Mouse (Mus musculus) intestine, postnatal 0 days (tissue): ENCODE data around the gene Fam129b. TPM values are rescaled to one million over a fixed set of nuclear protein-coding genes. Genes with fewer than 3 reads are reported as not detected.
A peak's percentile ranks its signal among the peaks of the same experiment; 100 is the strongest.

Experiments
- ATAC-seq: fragments of 200-750 bp; cut with Nextera tagmentation; 2 replicates; pipeline ENCODE4 v1.8.0; 2017; ENCODE audit warnings: mild to moderate bottlenecking, moderate TSS enrichment, moderate library complexity
- H3K27ac ChIP-seq: fragments of 300-500 bp; sonication (generic); 2 replicates; pipeline ENCODE4 v1.5.1; 2014; ENCODE audit warnings: mild to moderate bottlenecking, low read depth, low read length, moderate library complexity
- H3K27me3 ChIP-seq: fragments of 300-500 bp; sonication (generic); replicated peaks from 2 replicates; pipeline ENCODE4 v1.6.1; 2014; ENCODE audit warnings: low read length, mixed read lengths; ENCODE audit not compliant: control insufficient read depth, insufficient read depth
- H3K36me3 ChIP-seq: fragments of 300-500 bp; sonication (generic); 2 replicates; pipeline ENCODE4 v1.6.1; 2014; ENCODE audit warnings: mild to moderate bottlenecking, moderate library complexity; ENCODE audit not compliant: control insufficient read depth, insufficient read depth
- H3K4me1 ChIP-seq: fragments of 300-500 bp; sonication (generic); replicated peaks from 2 replicates; pipeline ENCODE4 v1.6.1; 2014; ENCODE audit warnings: antibody characterized with exemption, low read length, mixed read lengths; ENCODE audit not compliant: control insufficient read depth, insufficient read depth
- H3K4me2 ChIP-seq: fragments of 300-500 bp; sonication (generic); replicated peaks from 2 replicates; pipeline ENCODE4 v1.6.1; 2014; ENCODE audit warnings: low read depth, mild to moderate bottlenecking, moderate library complexity
- H3K4me3 ChIP-seq: fragments of 300-500 bp; sonication (generic); 2 replicates; pipeline ENCODE4 v1.5.1; 2014; ENCODE audit warnings: low read depth, low read length
- H3K9ac ChIP-seq: fragments of 300-500 bp; sonication (generic); 2 replicates; pipeline ENCODE4 v1.6.1; 2014; ENCODE audit warnings: mild to moderate bottlenecking, low read depth, low read length
- H3K9me3 ChIP-seq: fragments of 300-500 bp; sonication (generic); 2 replicates; pipeline ENCODE4 v1.6.1; 2016; ENCODE audit warnings: mixed run types; ENCODE audit not compliant: control insufficient read depth
- CTCF ChIP-seq: sonication (generic); IDR thresholded peaks from 2 replicates; pipeline ENCODE4 v1.5.1; 2016; ENCODE audit warnings: low read depth, mild to moderate bottlenecking, control low read depth, antibody characterized with exemption, moderate library complexity
- WGBS: fragments of 180-500 bp; shearing (Covaris S2); extraction: QIAGEN DNeasy Blood & Tissue Kit; methylation state at CpG from one replicate; pipeline ENCODE4 v1.1.7; 2014; 5-methylcytosine and 5-hydroxymethylcytosine counted together
- polyA plus RNA-seq: library from polyadenylated mRNA; unstranded; fragments of >200 nt; fragmentation: Nextera tagmentation; extraction: Ambion mirVana; gene quantifications from 2 replicates; pipeline ENCODE4 v1.2.1, GENCODE M21; 2015

Fam129b gene
- polyA plus RNA-seq, 1 experiment from 2014 or later: 15.3 TPM

DNA sequence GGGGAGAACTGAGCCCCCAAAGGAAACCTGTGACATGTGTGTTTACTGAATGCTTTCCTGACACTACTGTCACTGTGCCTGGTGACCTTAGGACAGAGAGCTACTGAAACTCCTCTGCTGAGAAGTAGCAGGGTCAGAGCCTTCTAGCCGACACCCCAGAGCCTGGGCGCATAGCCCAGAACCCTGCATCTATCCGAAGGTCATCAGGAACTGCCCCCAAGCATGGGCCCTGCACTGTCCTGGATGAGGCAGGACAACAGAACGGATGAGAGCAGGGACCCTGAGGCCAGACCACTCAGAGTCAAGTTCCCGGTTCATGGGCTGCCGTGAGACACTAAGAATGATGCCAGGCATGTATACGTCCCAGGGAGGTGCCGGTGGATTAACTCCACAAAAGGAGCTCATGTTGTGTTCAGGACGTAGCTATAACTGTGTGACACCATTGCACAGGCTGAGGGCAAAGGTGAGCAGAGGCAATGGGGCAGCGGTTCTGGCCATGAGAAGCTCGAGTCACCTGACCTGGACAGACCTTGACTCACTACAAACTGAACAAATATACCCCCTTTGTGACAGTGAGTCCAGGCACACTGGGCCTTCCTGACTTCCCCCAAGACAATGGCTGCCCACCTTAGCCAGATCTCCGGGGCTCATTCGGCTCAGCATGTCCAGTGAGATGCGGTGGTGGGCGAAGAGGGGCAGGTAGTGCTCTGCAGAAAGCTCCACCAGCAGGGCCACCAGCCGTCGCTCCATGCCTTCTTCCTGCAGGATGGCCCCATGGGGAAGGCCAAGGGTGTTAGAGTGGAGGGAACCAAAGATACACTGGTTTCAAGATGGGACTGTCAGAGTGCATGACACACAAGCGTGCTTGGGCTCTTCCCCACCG, 53.3 kb downstream of the Fam129b start:
- H3K36me3 ChIP-seq: peaks cover 37% of the 10 kb centered on the region
- H3K9me3 ChIP-seq: no peaks in the 10 kb centered on the region
- no peak overlapping the region for H3K27ac ChIP-seq
- H3K4me3 ChIP-seq: no peak overlapping the region
- H3K4me1 ChIP-seq: no peaks in the 10 kb centered on the region
- no peak for ATAC-seq
- H3K9ac ChIP-seq: no peak overlapping the region
- H3K4me2 ChIP-seq: no peak overlapping the region
- no peaks in the 10 kb centered on the region for H3K27me3 ChIP-seq
- TF ChIP-seq CTCF: no peak
- 84% methylated on average over 19 of the region's 19 CpGs for WGBS

DNA sequence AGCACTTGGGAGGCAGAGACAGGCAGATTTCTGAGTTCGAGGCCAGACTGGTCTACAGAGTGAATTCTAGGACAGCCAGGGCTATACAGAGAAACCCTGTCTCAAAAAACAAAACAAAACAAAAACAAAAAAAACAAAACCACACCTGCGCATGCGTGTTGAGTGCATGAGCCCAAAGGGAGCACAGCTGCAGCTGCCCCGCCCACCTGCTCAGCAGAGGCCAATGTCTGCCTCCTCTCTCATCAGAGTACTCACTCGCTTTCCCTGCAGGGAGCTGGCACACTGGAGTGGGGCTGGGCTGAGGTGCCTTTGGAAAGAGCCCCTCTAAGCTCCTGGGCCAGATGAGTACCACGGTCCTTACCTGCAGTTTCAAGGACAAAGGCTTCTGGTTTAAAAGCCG, 55.8 kb downstream of the Fam129b start:
- H3K27me3 ChIP-seq: no peaks in the 10 kb centered on the region
- no peaks in the 10 kb centered on the region for H3K4me1 ChIP-seq
- H3K9me3 ChIP-seq: no peaks in the 10 kb centered on the region
- no peak overlapping the region for H3K4me2 ChIP-seq
- no peak for ATAC-seq
- no peak overlapping the region for H3K4me3 ChIP-seq
- TF ChIP-seq CTCF: no peak
- 72% methylated on average over 7 of the region's 7 CpGs for WGBS
- H3K9ac ChIP-seq: no peak overlapping the region
- H3K27ac ChIP-seq: no peak overlapping the region
- H3K36me3 ChIP-seq: peaks cover 32% of the 10 kb centered on the region

DNA sequence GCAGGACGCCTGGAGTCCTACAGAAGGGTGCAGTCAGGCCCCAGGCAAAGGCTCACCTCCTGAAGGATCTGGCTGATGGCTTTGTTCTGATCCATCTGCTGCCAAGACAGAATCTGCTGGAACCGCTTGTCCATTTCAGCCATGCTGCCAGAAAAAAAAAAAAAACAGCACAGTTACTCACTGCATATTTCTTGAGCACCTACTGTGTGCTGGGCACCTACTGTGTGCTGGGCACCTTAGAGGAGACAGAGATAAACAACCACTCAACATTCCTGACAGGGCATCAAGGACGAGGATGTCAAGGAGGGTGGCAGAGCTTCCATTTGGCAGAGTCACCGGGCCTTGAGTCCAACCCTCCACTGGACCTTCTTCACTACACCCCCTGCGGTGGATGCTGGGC, 62.8 kb downstream of the Fam129b start:
- no peaks in the 10 kb centered on the region for H3K4me1 ChIP-seq
- WGBS: 89% methylated on average over 5 of the region's 5 CpGs
- no peak overlapping the region for H3K9ac ChIP-seq
- no peak for TF ChIP-seq CTCF
- H3K4me3 ChIP-seq: no peak overlapping the region
- no peak overlapping the region for H3K4me2 ChIP-seq
- no peak overlapping the region for H3K27ac ChIP-seq
- no peak for ATAC-seq
- peaks cover 38% of the 10 kb centered on the region for H3K36me3 ChIP-seq
- H3K9me3 ChIP-seq: no peaks in the 10 kb centered on the region
- no peaks in the 10 kb centered on the region for H3K27me3 ChIP-seq

DNA sequence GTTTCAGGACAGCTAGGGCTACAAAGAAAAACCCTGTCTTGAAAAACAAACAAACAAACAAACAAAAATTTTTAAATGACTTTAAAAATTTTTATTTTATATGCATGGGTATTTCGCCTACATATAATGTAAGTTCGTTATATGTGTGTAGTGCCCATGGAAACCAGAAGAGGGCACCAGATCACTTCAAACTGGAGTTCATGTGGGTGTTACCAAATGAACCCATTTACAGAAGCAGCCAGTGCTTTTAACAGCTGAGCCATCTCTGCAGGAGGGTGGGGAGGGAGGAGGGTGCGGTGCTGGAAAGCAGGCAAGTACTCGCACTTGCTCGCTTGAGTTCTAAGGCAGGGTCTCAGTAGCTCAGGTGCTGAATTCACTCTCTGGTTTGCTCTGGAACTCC, 63.5 kb downstream of the Fam129b start:
- TF ChIP-seq CTCF: peak; percentile 73
- H3K36me3 ChIP-seq: peaks cover 34% of the 10 kb centered on the region
- H3K27me3 ChIP-seq: no peaks in the 10 kb centered on the region
- no peak overlapping the region for H3K9ac ChIP-seq
- H3K4me1 ChIP-seq: no peaks in the 10 kb centered on the region
- no peak overlapping the region for H3K4me2 ChIP-seq
- ATAC-seq: no peak
- 73% methylated on average over 5 of the region's 5 CpGs for WGBS
- H3K4me3 ChIP-seq: no peak overlapping the region
- no peak overlapping the region for H3K27ac ChIP-seq
- no peaks in the 10 kb centered on the region for H3K9me3 ChIP-seq

DNA sequence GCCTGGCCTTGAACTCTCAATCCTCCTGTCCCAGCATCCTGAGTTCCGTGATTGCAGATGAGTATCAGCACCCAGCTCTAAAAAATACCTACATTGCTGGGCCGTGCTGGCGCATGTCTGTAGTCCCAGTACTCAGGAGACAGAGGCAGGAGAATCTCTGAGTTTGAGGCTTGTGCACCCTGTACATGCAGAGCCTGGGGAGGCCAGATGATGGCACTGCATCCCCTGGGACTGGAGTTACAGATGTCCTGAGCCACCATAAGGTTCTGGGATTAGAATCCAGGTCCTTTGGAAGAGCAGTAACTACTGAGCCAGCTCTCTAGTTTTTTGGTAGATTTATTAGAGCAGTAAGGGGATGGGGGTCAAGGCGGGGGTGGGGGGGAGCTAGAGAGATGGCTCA, 64.6 kb downstream of the Fam129b start:
- 91% methylated on average over 4 of the region's 4 CpGs for WGBS
- no peak overlapping the region for H3K4me2 ChIP-seq
- no peak for ATAC-seq
- TF ChIP-seq CTCF: 0 out of 2 replicates have a peak, but pooled peaks have one; percentile 23
- H3K4me1 ChIP-seq: no peaks in the 10 kb centered on the region
- H3K9ac ChIP-seq: no peak overlapping the region
- H3K9me3 ChIP-seq: no peaks in the 10 kb centered on the region
- H3K27ac ChIP-seq: no peak overlapping the region
- H3K36me3 ChIP-seq: peaks cover 40% of the 10 kb centered on the region
- H3K27me3 ChIP-seq: no peaks in the 10 kb centered on the region
- H3K4me3 ChIP-seq: no peak overlapping the region

DNA sequence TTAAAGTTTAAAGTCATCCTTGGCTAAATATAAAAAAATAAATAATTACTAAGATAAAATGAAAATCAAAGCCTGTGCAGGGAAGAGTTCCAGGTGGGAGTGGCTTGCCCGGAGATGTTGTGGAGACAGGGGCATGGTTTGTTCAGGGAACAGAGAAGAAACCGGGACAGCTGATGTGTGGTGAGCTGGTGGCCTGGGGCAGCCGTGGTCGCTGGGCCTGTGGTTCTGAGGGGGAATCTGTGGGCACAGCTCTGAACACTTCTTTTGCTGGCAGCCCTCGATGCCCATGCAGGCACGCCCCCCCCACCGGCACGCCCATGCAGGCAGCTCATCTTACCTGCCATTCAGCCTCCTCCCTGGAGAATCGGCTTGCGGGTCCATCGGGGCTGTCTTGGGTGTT, 71.5 kb downstream of the Fam129b start:
- H3K27ac ChIP-seq: no peak overlapping the region
- no peak overlapping the region for H3K4me2 ChIP-seq
- WGBS: 87% methylated on average over 11 of the region's 11 CpGs
- no peaks in the 10 kb centered on the region for H3K4me1 ChIP-seq
- no peaks in the 10 kb centered on the region for H3K27me3 ChIP-seq
- no peak for ATAC-seq
- peaks cover 45% of the 10 kb centered on the region for H3K36me3 ChIP-seq
- H3K9me3 ChIP-seq: no peaks in the 10 kb centered on the region
- no peak for TF ChIP-seq CTCF
- no peak overlapping the region for H3K4me3 ChIP-seq
- H3K9ac ChIP-seq: no peak overlapping the region
